Mouse (Mus musculus) limb, embryonic 14.5 days (tissue): Measurements from ENCODE around the gene Rab40b. TPM values are rescaled to one million over a fixed set of nuclear protein-coding genes. Genes with fewer than 3 reads are reported as not detected.

Experiments
- ATAC-seq: fragments of 200-750 bp; cut with Nextera tagmentation; 2 replicates; pipeline ENCODE4 v1.8.0; 2017; ENCODE audit warnings: low read depth, moderate number of reproducible peaks, moderate TSS enrichment; ENCODE audit not compliant: low FRiP score
- DNase-seq: peaks from one replicate; pipeline ENCODE4 v3.0.0-alpha.2; 2015; ENCODE audit warnings: low spot score
- H3K27ac ChIP-seq: fragments of 300-500 bp; sonication (generic); replicated peaks from 2 replicates; pipeline ENCODE4 v1.5.1; 2014; ENCODE audit warnings: low read depth, mild to moderate bottlenecking, low read length, moderate library complexity, mixed read lengths
- H3K27me3 ChIP-seq: fragments of 300-500 bp; sonication (generic); 2 replicates; pipeline ENCODE4 v1.6.1; 2014; ENCODE audit warnings: low read length, mixed read lengths; ENCODE audit not compliant: control insufficient read depth, insufficient read depth
- H3K36me3 ChIP-seq: fragments of 300-500 bp; sonication (generic); 2 replicates; pipeline ENCODE4 v1.6.1; 2014; ENCODE audit warnings: mild to moderate bottlenecking, low read length, moderate library complexity, mixed read lengths; ENCODE audit not compliant: control insufficient read depth, insufficient read depth
- H3K4me1 ChIP-seq: fragments of 300-500 bp; sonication (generic); 2 replicates; pipeline ENCODE4 v1.6.1; 2014; ENCODE audit warnings: antibody characterized with exemption, low read length, mixed read lengths; ENCODE audit not compliant: control insufficient read depth, insufficient read depth
- H3K4me2 ChIP-seq: fragments of 300-500 bp; sonication (generic); replicated peaks from 2 replicates; pipeline ENCODE4 v1.6.1; 2014; ENCODE audit warnings: low read depth, mild to moderate bottlenecking, low read length, moderate library complexity; ENCODE audit not compliant: severe bottlenecking
- H3K4me3 ChIP-seq: fragments of 300-500 bp; sonication (generic); replicated peaks from 2 replicates; pipeline ENCODE4 v1.5.1; 2014; ENCODE audit warnings: low read length
- H3K9ac ChIP-seq: fragments of 300-500 bp; sonication (generic); 2 replicates; pipeline ENCODE4 v1.6.1; 2014; ENCODE audit warnings: mild to moderate bottlenecking, low read depth, low read length, moderate library complexity; ENCODE audit not compliant: severe bottlenecking
- H3K9me3 ChIP-seq: fragments of 300-500 bp; sonication (generic); 2 replicates; pipeline ENCODE4 v1.6.1; 2016; ENCODE audit warnings: low read length; ENCODE audit not compliant: control insufficient read depth
- POLR2A ChIP-seq: fragments of 200-500 bp; IDR thresholded peaks from 2 replicates; pipeline ENCODE4 v1.8.0; 2012; ENCODE audit warnings: inconsistent platforms, mild to moderate bottlenecking, moderate library complexity, borderline replicate concordance; ENCODE audit not compliant: insufficient read depth, insufficient read length; ENCODE audit errors: extremely low read depth
- WGBS: fragments of 180-500 bp; shearing (Covaris S2); extraction: QIAGEN DNeasy Blood & Tissue Kit; methylation state at CpG from one replicate; pipeline ENCODE4 v1.1.7; 2014; 5-methylcytosine and 5-hydroxymethylcytosine counted together
- polyA plus RNA-seq, 2 experiments: library from polyadenylated mRNA; depleted of rRNA in 1 of 2; stranded (reverse) in 1 of 2; unstranded in 1 of 2; fragments of >200 nt; fragmentation: Nextera tagmentation in 1 of 2; extraction: Ambion mirVana in 1 of 2; gene quantifications; 2 replicates each; pipeline versions ENCODE4 v1.2.1 to v1.2.3; 2012 to 2014

Gene Rab40b
- polyA plus RNA-seq, 2 experiments: 10.8 to 19.0 TPM

GRCm38 (mm10) chr11:121415351-121415750, 27.3 kb upstream of the Rab40b start:
- no peak overlapping the region for H3K9ac ChIP-seq
- H3K4me2 ChIP-seq: no peak overlapping the region
- H3K4me1 ChIP-seq: peaks cover under 1% of the 10 kb centered on the region; the same call in 1 of the 2 replicates
- no peak for ATAC-seq
- no peak for TF ChIP-seq POLR2A
- no peaks in the 10 kb centered on the region for H3K36me3 ChIP-seq
- H3K27me3 ChIP-seq: no peaks in the 10 kb centered on the region
- H3K9me3 ChIP-seq: no peaks in the 10 kb centered on the region
- H3K27ac ChIP-seq: no peak overlapping the region
- H3K4me3 ChIP-seq: no peak overlapping the region
- no peak for DNase-seq
- 65% methylated on average over 5 of the region's 5 CpGs for WGBS

- Histone ChIP-seq H3K36me3 (no peaks in the 10 kb centered on the region), H3K27me3 (no peaks in the 10 kb centered on the region), H3K9ac (no peak overlapping the region), H3K4me1 (no peaks in the 10 kb centered on the region), H3K27ac (no peak overlapping the region), H3K9me3 (no peaks in the 10 kb centered on the region), H3K4me3 (no peak overlapping the region), H3K4me2 (no peak overlapping the region)
- ATAC-seq (no peak), DNase-seq (no peak)
- TF ChIP-seq POLR2A: no peak
- 75% methylated on average over 5 of the region's 5 CpGs for WGBS
These were observed 26.7 kb upstream of the Rab40b start for GRCm38 (mm10) chr11:121414762-121415161.

GRCm38 (mm10) chr11:121407366-121408155, 19.5 kb upstream of the Rab40b start:
- no peak for TF ChIP-seq POLR2A
- 63% methylated on average over 3 of the region's 3 CpGs for WGBS
- DNase-seq: no peak
- H3K4me3 ChIP-seq: no peak overlapping the region
- no peaks in the 10 kb centered on the region for H3K4me1 ChIP-seq
- no peak overlapping the region for H3K27ac ChIP-seq
- no peaks in the 10 kb centered on the region for H3K27me3 ChIP-seq
- H3K9me3 ChIP-seq: no peaks in the 10 kb centered on the region
- no peaks in the 10 kb centered on the region for H3K36me3 ChIP-seq
- H3K4me2 ChIP-seq: no peak overlapping the region
- H3K9ac ChIP-seq: no peak overlapping the region
- no peak for ATAC-seq

- H3K4me2 ChIP-seq: no peak overlapping the region
- H3K4me1 ChIP-seq: peaks cover 6% of the 10 kb centered on the region
- no peak for ATAC-seq
- no peaks in the 10 kb centered on the region for H3K9me3 ChIP-seq
- 94% methylated on average over 3 of the region's 3 CpGs for WGBS
- no peak for DNase-seq
- no peak overlapping the region for H3K9ac ChIP-seq
- no peaks in the 10 kb centered on the region for H3K27me3 ChIP-seq
- H3K4me3 ChIP-seq: no peak overlapping the region
- no peaks in the 10 kb centered on the region for H3K36me3 ChIP-seq
- no peak for TF ChIP-seq POLR2A
- H3K27ac ChIP-seq: no peak overlapping the region
These were observed 4.4 kb upstream of the Rab40b start for GRCm38 (mm10) chr11:121392405-121392804.

- no peak overlapping the region for H3K27ac ChIP-seq
- H3K9ac ChIP-seq: no peak overlapping the region
- H3K27me3 ChIP-seq: no peaks in the 10 kb centered on the region
- ATAC-seq (no peak), DNase-seq (no peak)
- H3K36me3 ChIP-seq: no peaks in the 10 kb centered on the region
- H3K4me2 ChIP-seq: no peak overlapping the region
- no peak overlapping the region for H3K4me3 ChIP-seq
- WGBS: 66% methylated on average over 3 of the region's 3 CpGs
- H3K4me1 ChIP-seq: peaks cover 11% of the 10 kb centered on the region
- no peaks in the 10 kb centered on the region for H3K9me3 ChIP-seq
- TF ChIP-seq POLR2A: no peak
These were observed 2.7 kb upstream of the Rab40b start for GRCm38 (mm10) chr11:121390793-121391192.

GRCm38 (mm10) chr11:121388554-121388945, 499 bp upstream of the Rab40b start:
- Histone ChIP-seq H3K4me1 (peaks cover 11% of the 10 kb centered on the region), H3K9ac (no peak overlapping the region), H3K4me2 (peak overlapping the region; percentile 90), H3K9me3 (no peaks in the 10 kb centered on the region), H3K36me3 (no peaks in the 10 kb centered on the region), H3K4me3 (peak overlapping the region; percentile 64), H3K27me3 (no peaks in the 10 kb centered on the region), H3K27ac (no peak overlapping the region)
- DNase-seq (no peak), ATAC-seq (no peak)
- 10% methylated on average over 6 of the region's 6 CpGs for WGBS
- no peak for TF ChIP-seq POLR2A
